Mouse (Mus musculus): ENCODE data around the gene G0s2. TPM values are rescaled to one million over a fixed set of nuclear protein-coding genes. Genes with fewer than 3 reads are reported as not detected.

The G0s2 gene
- 3.6 TPM in 2 replicates for polyA plus RNA-seq (2015; fragmentation: Nextera tagmentation; extraction: Ambion mirVana)

GRCm38 (mm10) chr1:193272916-193273601 lies at the start of gene G0s2:
Gene G0s2, minus strand, starts transcription at chr1:193273217.
- peak within 1 kb of the TSS; percentile 37 for H3K27ac ChIP-seq (ENCODE audit: low read length)
- H3K4me1 ChIP-seq (replicated peaks; ENCODE audit: control insufficient read depth, insufficient read depth, low read length): peaks cover 16% of the 10 kb centered on the region
- H3K4me2 ChIP-seq (ENCODE audit: low read length): peak within 1 kb of the TSS; percentile 51
- no peaks in the 10 kb centered on the region for H3K27me3 ChIP-seq (replicated peaks; ENCODE audit: control insufficient read depth, insufficient read depth, low read length)
- H3K36me3 ChIP-seq (ENCODE audit: control insufficient read depth, insufficient read depth): no peaks in the 10 kb centered on the region
- WGBS: 1% methylated on average over 18 of the region's 23 CpGs
- H3K4me3 ChIP-seq (replicated peaks; ENCODE audit: low read length): peak within 1 kb of the TSS; percentile 29
- no peaks in the 10 kb centered on the region for H3K9me3 ChIP-seq (ENCODE audit: control insufficient read depth, low read length)
- peak within 1 kb of the TSS; percentile 52 for H3K9ac ChIP-seq (replicated peaks; ENCODE audit: low read depth, low read length)
- ATAC-seq: peak; percentile 74

DNA sequence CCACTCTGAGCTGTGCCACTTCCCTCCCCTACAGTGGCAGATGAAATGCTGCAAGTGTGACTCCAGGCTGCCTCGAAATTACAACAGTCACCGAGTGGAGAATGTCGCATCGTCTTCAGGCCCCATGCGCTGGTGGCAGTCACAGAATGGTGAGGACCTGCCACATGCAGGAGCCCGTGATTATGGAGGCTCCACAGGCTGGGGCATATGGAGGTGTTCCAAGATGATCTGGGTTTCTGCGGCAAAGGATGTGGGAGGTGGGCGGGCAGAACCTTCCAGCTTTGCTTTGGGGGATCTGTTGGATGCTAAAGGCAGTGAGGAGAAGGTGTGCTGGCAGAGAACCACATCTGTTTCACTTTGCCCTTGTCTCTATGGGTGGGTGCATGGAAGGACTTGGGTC lies 47.4 kb upstream of the G0s2 start:
- Histone ChIP-seq H3K27me3 (replicated peaks; ENCODE audit: control insufficient read depth, insufficient read depth, low read length) (no peaks in the 10 kb centered on the region), H3K9me3 (ENCODE audit: control insufficient read depth, low read length) (no peaks in the 10 kb centered on the region), H3K4me1 (replicated peaks; ENCODE audit: control insufficient read depth, insufficient read depth, low read length) (peaks cover 15% of the 10 kb centered on the region), H3K9ac (replicated peaks; ENCODE audit: low read depth, low read length) (no peak overlapping the region), H3K27ac (ENCODE audit: low read length) (no peak overlapping the region), H3K36me3 (ENCODE audit: control insufficient read depth, insufficient read depth) (no peaks in the 10 kb centered on the region), H3K4me3 (replicated peaks; ENCODE audit: low read length) (no peak overlapping the region), H3K4me2 (ENCODE audit: low read length) (no peak overlapping the region)
- no peak for ATAC-seq
- WGBS: 88% methylated on average over 8 of the region's 8 CpGs

- Histone ChIP-seq H3K4me2 (ENCODE audit: low read length) (no peak overlapping the region), H3K4me1 (replicated peaks; ENCODE audit: control insufficient read depth, insufficient read depth, low read length) (peaks cover 16% of the 10 kb centered on the region), H3K27me3 (replicated peaks; ENCODE audit: control insufficient read depth, insufficient read depth, low read length) (no peaks in the 10 kb centered on the region), H3K36me3 (ENCODE audit: control insufficient read depth, insufficient read depth) (no peaks in the 10 kb centered on the region), H3K4me3 (replicated peaks; ENCODE audit: low read length) (no peak overlapping the region), H3K9me3 (ENCODE audit: control insufficient read depth, low read length) (no peaks in the 10 kb centered on the region), H3K27ac (ENCODE audit: low read length) (no peak overlapping the region), H3K9ac (replicated peaks; ENCODE audit: low read depth, low read length) (no peak overlapping the region)
- 48% methylated on average over 3 of the region's 3 CpGs for WGBS
- ATAC-seq: no peak
These were observed 46.7 kb upstream of the G0s2 start for GRCm38 (mm10) chr1:193319721-193320120.

DNA sequence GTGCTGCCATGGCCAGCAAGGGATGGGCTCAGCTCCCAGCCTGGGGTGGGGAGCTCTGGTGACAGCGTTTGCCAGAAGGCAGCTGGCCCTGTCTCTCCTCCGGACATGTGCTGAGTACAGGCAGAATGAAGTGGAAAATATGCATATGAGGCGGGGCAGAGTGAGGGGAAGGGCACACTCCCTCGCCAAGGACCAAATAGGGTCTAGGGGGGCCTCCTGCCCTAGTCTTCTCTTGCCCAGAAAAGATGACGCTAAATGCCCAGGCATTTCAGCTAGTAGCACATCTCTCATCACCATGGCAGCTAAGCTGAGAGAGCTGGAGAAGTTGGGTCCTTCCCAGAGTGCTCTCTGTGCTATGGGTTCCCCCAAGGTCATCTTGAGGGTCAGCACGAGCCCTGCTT lies 44.1 kb upstream of the G0s2 start:
- Histone ChIP-seq H3K4me1 (replicated peaks; ENCODE audit: control insufficient read depth, insufficient read depth, low read length) (peaks cover 16% of the 10 kb centered on the region), H3K27me3 (replicated peaks; ENCODE audit: control insufficient read depth, insufficient read depth, low read length) (no peaks in the 10 kb centered on the region), H3K9ac (replicated peaks; ENCODE audit: low read depth, low read length) (no peak overlapping the region), H3K9me3 (ENCODE audit: control insufficient read depth, low read length) (no peaks in the 10 kb centered on the region), H3K4me3 (replicated peaks; ENCODE audit: low read length) (no peak overlapping the region), H3K27ac (ENCODE audit: low read length) (peak overlapping the region; percentile 24; the same call in 1 of the 2 replicates), H3K4me2 (ENCODE audit: low read length) (no peak overlapping the region), H3K36me3 (ENCODE audit: control insufficient read depth, insufficient read depth) (no peaks in the 10 kb centered on the region)
- WGBS: 24% methylated on average over 6 of the region's 6 CpGs
- peak; percentile 88 for ATAC-seq

DNA sequence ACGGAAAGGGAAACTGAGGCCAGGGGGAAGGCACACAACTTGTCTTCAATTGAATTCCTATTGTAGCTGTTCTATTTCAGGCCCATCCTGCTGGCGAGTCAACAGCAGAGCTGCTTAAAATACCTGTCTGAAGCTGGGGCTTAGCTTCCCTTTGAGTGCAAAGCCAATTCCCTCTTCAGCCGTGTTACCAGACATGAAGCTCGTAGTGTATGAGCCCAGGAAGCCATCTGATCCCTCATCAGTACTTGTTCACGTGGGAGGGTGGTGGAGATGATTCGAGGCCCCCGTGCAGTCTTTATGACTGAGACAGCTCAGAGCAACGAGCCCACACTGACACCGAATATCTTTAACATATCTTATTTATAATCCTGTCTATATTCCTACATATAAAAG lies 43.3 kb upstream of the G0s2 start:
- H3K4me2 ChIP-seq (ENCODE audit: low read length): no peak overlapping the region
- no peak for ATAC-seq
- H3K27ac ChIP-seq (ENCODE audit: low read length): peak overlapping the region; percentile 57
- no peak overlapping the region for H3K9ac ChIP-seq (replicated peaks; ENCODE audit: low read depth, low read length)
- H3K4me3 ChIP-seq (replicated peaks; ENCODE audit: low read length): no peak overlapping the region
- 75% methylated on average over 9 of the region's 9 CpGs for WGBS
- H3K36me3 ChIP-seq (ENCODE audit: control insufficient read depth, insufficient read depth): no peaks in the 10 kb centered on the region
- H3K4me1 ChIP-seq (replicated peaks; ENCODE audit: control insufficient read depth, insufficient read depth, low read length): peaks cover 16% of the 10 kb centered on the region
- no peaks in the 10 kb centered on the region for H3K27me3 ChIP-seq (replicated peaks; ENCODE audit: control insufficient read depth, insufficient read depth, low read length)
- H3K9me3 ChIP-seq (ENCODE audit: control insufficient read depth, low read length): no peaks in the 10 kb centered on the region

- Histone ChIP-seq H3K9me3 (ENCODE audit: control insufficient read depth, low read length) (no peaks in the 10 kb centered on the region), H3K36me3 (ENCODE audit: control insufficient read depth, insufficient read depth) (no peaks in the 10 kb centered on the region), H3K27me3 (replicated peaks; ENCODE audit: control insufficient read depth, insufficient read depth, low read length) (no peaks in the 10 kb centered on the region), H3K9ac (replicated peaks; ENCODE audit: low read depth, low read length) (no peak overlapping the region), H3K4me1 (replicated peaks; ENCODE audit: control insufficient read depth, insufficient read depth, low read length) (peaks cover 16% of the 10 kb centered on the region), H3K27ac (ENCODE audit: low read length) (peak overlapping the region; percentile 57), H3K4me3 (replicated peaks; ENCODE audit: low read length) (no peak overlapping the region), H3K4me2 (ENCODE audit: low read length) (no peak overlapping the region)
- peak; percentile 49 for ATAC-seq
- 58% methylated on average over 5 of the region's 5 CpGs for WGBS
These were observed 42.8 kb upstream of the G0s2 start for GRCm38 (mm10) chr1:193315705-193316357.

DNA sequence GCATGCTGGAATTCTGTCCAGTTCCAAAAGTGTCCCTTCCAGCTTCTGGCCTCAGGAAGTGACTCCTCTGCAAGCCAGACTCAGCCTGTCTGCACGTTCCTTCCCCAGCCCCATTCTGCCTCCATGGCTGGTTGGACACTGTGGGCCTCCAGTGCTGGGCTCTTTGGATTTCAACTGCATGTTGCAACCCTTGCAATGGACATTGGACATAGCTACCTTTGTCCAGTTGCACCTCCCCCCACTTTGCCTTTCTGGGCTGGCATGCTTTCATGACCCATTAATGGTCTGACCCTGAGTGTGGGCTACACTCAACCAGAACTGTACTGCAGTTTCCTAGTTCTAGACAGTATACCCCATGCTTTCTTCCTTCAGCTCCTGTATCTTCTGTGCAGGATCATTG lies 38.6 kb upstream of the G0s2 start:
- WGBS: 89% methylated on average over 1 of the region's 1 CpGs
- no peak overlapping the region for H3K4me2 ChIP-seq (ENCODE audit: low read length)
- H3K9me3 ChIP-seq (ENCODE audit: control insufficient read depth, low read length): no peaks in the 10 kb centered on the region
- H3K4me3 ChIP-seq (replicated peaks; ENCODE audit: low read length): no peak overlapping the region
- H3K4me1 ChIP-seq (replicated peaks; ENCODE audit: control insufficient read depth, insufficient read depth, low read length): peaks cover 11% of the 10 kb centered on the region; the same call in 1 of the 2 replicates
- no peak overlapping the region for H3K9ac ChIP-seq (replicated peaks; ENCODE audit: low read depth, low read length)
- H3K36me3 ChIP-seq (ENCODE audit: control insufficient read depth, insufficient read depth): no peaks in the 10 kb centered on the region
- H3K27ac ChIP-seq (ENCODE audit: low read length): no peak overlapping the region
- no peak for ATAC-seq
- no peaks in the 10 kb centered on the region for H3K27me3 ChIP-seq (replicated peaks; ENCODE audit: control insufficient read depth, insufficient read depth, low read length)

- 91% methylated on average over 3 of the region's 3 CpGs for WGBS
- Histone ChIP-seq H3K9me3 (ENCODE audit: control insufficient read depth, low read length) (no peaks in the 10 kb centered on the region), H3K27me3 (replicated peaks; ENCODE audit: control insufficient read depth, insufficient read depth, low read length) (no peaks in the 10 kb centered on the region)
These were observed 37.6 kb upstream of the G0s2 start for GRCm38 (mm10) chr1:193310519-193311085.

GRCm38 (mm10) chr1:193309785-193310518 lies 36.9 kb upstream of the G0s2 start:
- Histone ChIP-seq H3K4me1 (replicated peaks; ENCODE audit: control insufficient read depth, insufficient read depth, low read length) (peaks cover 6% of the 10 kb centered on the region; the same call in 1 of the 2 replicates), H3K27ac (ENCODE audit: low read length) (no peak overlapping the region), H3K36me3 (ENCODE audit: control insufficient read depth, insufficient read depth) (no peaks in the 10 kb centered on the region), H3K27me3 (replicated peaks; ENCODE audit: control insufficient read depth, insufficient read depth, low read length) (no peaks in the 10 kb centered on the region), H3K9me3 (ENCODE audit: control insufficient read depth, low read length) (no peaks in the 10 kb centered on the region), H3K4me3 (replicated peaks; ENCODE audit: low read length) (no peak overlapping the region), H3K4me2 (ENCODE audit: low read length) (no peak overlapping the region), H3K9ac (replicated peaks; ENCODE audit: low read depth, low read length) (no peak overlapping the region)
- no peak for ATAC-seq
- WGBS: 79% methylated on average over 1 of the region's 1 CpGs

More at GRCm38 (mm10) chr1:193310519-193311085, 37.6 kb upstream of the G0s2 start:
- no peak overlapping the region for H3K9ac ChIP-seq (replicated peaks; ENCODE audit: low read depth, low read length)
- H3K4me1 ChIP-seq (replicated peaks; ENCODE audit: control insufficient read depth, insufficient read depth, low read length): peaks cover 5% of the 10 kb centered on the region; the same call in 1 of the 2 replicates
- H3K4me2 ChIP-seq (ENCODE audit: low read length): no peak overlapping the region
- no peaks in the 10 kb centered on the region for H3K36me3 ChIP-seq (ENCODE audit: control insufficient read depth, insufficient read depth)
- ATAC-seq: no peak
- no peak overlapping the region for H3K4me3 ChIP-seq (replicated peaks; ENCODE audit: low read length)
- no peak overlapping the region for H3K27ac ChIP-seq (ENCODE audit: low read length)

All from forebrain, embryonic 16.5 days (tissue).